Mouse (Mus musculus) naive thymus-derived CD4-positive, alpha-beta T cell, adult 2 months (primary cell): ENCODE measurements around the gene Baiap2l1.
"Not testable (repeated sequence)": the region's sequence is repeated elsewhere in the genome, so short reads cannot be mapped to it uniquely, and the experiment has no call there.

Source experiments
- DNase-seq: peaks from one replicate; pipeline ENCODE4 v3.0.0-alpha.2; 2011; ENCODE audit warnings: low read depth

The Baiap2l1 gene

DNA sequence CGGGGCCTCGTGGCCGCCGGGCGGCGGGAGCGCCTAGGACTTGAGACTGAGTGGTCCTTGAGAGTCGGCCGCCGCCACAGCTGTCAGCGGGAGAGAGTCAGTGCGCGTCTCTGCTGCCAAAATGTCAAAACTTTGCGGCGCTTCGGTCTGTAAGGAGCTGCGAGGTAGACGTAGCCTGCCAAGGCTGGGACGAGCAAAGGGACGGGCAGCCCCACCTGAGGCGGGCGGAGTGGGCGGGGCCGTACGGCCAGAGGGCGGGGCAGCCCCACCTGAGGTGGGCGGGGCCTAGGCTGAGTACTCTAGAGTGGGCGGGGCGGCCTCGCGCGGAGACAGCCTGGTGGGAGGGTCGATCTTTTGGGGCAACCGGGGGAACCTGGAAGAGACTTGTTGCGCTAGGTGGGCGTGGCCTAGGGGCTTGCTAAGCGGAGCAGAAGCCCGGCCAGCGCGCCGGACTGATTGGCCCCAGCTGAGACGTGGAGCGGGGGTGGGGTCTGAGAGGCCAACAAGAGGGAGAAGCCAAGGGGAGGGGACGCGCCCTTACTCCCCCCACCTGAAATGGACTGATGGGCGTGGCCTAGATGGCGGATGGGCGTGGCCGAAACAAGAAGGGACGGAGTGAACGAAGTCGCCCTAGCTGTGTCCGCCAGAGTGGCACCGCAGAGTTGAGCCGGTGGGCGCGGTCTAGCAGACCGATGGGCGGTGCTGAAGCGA, at the start of gene Baiap2l1:
TSS of gene Baiap2l1 (minus strand) at position 232 of the 711 bp plus-strand sequence.
- DNase-seq = peak; percentile 63

- DNase-seq = no peak
These were observed 48.3 kb upstream of the Baiap2l1 start for GRCm38 (mm10) chr5:144406256-144406655.

DNA sequence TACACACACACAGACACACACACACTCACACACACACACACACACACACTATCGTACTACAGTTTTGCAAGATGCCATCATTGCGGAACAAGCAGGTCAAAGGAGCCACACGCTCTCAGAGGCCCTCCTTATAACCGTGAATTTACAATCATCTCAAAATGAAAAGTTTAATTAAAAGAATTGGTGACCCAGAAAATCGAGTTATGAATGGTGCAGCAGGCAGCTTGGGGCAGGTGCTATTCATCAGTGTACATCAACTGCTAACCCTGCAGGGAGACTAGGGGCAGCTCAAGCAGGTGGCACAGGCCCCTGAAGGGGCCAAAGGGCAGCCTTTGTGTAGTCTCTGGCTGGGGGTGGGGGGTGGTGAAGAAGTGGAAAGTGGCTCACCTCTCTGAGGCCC, 42.9 kb upstream of the Baiap2l1 start:
- DNase-seq = no peak

- DNase-seq = no peak
These were observed 39.7 kb upstream of the Baiap2l1 start for GRCm38 (mm10) chr5:144397566-144397965.

DNA sequence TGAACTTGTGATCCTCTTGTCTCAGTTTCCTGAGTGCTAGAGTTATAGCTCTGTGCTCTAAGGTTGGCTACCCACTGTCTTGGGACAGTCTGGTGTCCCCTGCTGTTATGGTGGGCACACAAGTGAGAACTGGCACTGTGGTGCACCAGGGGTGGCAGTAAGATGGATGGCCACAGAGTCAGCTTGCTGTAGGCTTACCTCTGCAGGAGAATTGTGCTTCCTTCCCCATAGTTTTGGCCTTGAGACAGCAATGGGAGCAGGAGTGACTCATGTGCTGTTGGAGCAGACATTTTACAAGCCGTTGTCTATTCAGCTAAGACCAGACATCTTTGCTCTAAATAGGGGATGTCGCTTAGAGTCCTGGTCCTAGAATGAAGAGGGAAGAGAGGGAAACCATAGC, 36.2 kb upstream of the Baiap2l1 start:
- no peak for DNase-seq

GRCm38 (mm10) chr5:144387851-144388250, 29.9 kb upstream of the Baiap2l1 start:
- DNase-seq = peak; percentile 26

DNA sequence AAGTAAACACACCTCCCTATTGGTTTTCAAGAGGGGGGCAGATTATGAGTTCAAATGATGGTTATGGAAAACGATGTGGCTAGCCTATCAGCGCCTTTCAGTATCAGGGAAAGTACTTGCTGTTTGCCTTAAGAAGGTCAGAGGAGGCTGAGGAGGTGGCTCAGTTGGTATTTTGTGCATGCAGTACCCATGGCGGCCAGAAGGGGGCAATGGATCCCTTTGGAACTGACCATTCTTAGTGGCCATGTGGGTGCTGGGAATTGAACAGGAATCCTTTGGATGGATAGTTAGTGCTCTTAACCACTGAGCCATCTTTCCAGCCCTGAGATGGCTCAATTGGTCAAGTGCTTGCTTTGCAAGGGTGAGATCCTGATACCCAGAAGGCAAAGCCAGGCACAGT, 26.0 kb upstream of the Baiap2l1 start:
- DNase-seq = peak; percentile 10

DNA sequence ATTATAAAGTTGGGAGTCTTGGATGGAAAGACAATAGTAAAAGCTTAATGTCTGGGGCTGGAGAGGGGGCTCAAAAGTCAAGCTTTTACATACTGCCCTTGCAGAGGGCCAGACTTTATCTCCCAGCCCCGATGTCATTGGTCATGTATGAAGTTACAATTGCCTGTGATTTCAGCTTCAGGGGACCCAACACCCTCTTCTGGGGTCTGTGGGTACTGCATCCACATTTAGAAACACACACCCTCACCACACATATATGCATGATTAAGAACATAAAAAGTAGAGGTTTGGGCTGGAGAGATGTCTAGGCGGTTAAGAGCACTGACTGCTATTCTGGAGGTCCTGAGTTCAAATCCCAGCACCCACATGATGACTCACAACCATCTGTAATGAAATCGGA, 23.9 kb upstream of the Baiap2l1 start:
- peak; percentile 18 for DNase-seq

DNA sequence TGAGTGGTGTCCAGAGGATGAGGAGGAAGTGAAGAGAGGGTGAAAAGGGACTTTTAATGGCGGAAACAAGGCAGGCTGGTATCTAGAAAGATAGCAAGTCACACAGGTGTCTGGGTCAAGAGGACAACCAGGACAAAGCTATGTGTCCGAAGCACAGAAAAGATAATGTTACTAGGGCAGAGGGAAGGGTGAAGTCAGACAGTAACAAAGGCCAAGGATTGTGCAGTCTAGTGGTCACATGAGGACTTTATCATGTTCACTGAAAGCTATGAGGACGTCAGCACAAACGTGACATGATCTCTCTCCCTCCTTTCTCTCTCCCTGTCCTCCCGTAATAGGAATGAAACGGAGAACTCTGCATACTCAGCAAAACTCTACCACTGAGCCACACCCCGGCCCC, 22.8 kb upstream of the Baiap2l1 start:
- no peak for DNase-seq

DNA sequence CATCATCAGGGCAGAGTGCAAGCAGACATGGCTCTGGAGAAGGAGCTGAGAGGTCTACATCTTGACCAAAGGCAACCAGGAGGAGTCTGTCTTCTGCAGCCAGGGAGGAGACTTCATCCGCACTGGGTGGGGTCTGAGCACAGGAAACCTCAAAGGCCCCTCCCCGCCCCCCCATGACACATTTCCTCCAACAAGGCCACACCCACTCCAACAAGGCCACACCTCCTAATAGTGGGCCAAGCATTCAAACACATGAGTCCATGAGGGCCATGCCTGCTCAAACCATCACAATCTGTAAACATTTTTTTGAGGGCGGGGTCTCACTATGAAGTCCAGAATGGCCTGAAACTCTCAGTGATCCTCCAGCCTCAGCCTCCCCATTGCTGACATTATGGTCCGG, 21.5 kb upstream of the Baiap2l1 start:
- DNase-seq = no peak

DNA sequence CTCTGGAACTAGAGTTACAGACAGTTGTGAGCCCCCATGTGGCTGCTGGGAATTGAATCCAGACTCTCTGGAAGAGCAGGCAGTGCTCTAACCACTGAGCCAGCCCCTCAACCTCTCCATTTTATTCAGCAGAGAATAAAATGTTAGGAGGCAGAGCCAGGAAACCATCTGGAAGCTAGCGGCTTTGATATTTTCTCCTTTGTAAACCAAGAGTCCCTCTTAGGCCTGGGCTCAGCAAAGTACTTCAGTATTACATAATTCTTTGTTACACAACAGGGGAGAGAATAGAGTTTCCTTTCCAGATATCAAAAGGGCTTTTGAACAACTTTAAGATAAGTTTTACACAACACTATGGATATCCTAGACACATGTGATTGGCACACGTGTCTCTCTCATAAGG, 15.0 kb upstream of the Baiap2l1 start:
- DNase-seq = no peak

GRCm38 (mm10) chr5:144372177-144372576, 14.3 kb upstream of the Baiap2l1 start:
- DNase-seq = no peak

- DNase-seq = no peak
These were observed 13.1 kb upstream of the Baiap2l1 start for GRCm38 (mm10) chr5:144370986-144371385.

DNA sequence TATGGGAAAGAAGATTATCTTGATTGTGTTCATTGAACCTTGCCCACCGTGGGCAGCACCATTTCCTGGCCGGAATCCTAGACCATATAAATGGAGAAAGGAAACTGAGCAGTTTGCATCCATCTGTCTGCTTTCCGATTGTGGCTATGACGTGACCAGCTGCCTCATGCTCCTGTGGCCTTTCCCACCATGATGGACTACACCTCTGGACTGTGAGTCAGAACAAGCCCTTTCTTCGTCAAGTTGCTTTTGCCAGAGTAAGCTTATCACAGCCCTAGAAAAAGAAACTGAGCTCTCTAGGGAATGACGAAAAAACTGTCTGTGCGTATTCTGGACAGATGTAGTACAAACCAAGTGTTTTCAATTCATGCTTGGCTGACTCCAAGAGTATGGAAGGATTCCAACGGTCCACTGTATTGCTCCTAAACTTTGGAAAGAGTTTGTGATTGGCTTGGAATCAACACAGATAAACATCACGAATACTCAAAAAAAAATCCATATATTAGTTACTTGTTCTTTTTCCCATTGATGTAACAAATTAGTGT, 10.8 kb upstream of the Baiap2l1 start:
- DNase-seq = no peak

DNA sequence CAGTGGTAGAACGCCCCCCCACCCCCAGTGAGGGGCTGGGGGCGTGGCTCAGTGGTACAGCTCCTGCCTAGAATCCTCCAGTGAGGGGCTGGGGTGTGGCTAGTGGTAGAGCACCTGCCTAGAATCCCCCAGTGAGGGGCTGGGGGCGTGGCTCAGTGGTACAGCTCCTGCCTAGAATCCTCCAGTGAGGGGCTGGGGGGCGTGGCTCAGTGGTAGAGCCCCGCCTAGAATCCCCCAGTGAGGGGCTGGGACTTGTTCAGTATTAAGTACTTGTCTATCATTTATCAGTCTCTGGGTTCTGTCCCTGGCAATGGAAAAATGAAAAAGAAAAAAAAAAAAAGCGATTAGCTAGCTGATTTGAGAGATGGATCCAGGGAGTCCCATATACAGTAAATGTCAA, 8.6 kb upstream of the Baiap2l1 start:
- not testable (repeated sequence) for DNase-seq

DNA sequence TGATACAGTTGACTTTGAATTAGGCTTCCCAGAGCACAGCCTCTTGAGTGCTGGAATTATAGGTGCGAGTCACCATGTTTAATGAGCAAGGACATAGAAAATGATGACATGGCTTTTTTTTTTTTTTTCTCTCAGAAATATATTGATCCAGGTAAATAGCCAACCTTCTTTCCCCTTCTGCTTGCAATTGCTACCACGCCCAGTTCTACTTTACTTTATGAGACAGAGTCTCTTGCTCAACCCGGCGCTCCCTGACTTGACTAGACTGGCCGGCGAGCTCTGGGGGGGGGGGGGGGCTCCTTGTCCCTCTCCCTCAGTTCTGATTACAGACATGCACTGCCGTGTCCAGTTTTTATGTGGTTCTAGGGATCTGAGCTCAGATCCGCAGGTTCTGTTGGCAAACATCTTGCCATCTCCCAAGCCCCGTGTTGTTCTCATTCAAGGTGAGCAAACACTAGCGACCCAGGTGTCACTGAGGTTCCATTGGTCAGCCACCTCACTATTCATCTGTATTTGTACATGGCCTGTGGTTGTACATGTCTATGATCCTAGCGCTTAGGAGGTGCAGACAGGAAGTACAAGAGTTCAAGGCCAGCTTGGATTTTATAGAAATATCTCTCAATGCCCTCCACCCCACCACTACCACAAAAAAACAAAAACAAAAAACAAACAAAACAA, 6.9 kb upstream of the Baiap2l1 start:
- no peak for DNase-seq

GRCm38 (mm10) chr5:144360346-144360745, 2.4 kb upstream of the Baiap2l1 start:
- no peak for DNase-seq

DNA sequence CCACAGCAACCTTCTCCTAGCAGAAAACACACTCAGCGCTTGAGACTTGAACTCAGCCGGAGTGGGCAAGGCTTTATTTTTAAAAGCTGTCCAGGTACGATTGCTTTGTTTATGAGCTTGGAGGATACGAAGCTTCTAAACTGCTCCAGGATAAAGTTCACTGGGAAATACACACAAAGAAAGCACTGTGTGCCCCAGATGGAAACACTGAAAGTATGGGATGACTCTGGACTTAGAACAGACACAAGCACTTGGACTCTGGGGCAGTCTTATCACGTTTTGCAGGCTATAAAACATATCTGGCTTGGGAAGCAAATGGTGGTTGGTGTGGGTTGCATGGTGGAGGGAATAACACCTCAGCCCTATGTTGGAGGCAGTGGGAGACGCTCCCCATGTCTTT, 2.0 kb upstream of the Baiap2l1 start:
- no peak for DNase-seq

DNA sequence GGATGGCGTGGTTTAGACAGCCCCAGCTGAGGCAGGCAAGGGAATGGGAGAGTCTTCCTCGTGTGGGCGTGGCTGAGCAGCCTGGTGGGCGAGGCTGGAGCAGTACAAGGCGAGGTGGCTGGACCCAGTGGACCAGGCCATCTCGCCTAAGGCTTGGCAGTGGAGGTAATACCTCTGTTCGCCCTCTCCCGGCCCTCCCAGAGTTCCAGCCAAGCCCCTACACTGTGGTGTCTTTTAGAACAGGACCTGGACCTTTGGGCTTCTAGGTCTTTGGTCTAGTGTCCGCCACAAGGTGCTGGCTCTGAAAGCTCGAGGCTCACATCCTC, 643 bp upstream of the Baiap2l1 start:
- DNase-seq = no peak

- peak; percentile 4 for DNase-seq
These were observed 396 bp downstream of the Baiap2l1 start for GRCm38 (mm10) chr5:144357551-144357880.

GRCm38 (mm10) chr5:144356776-144357455, 996 bp downstream of the Baiap2l1 start:
- peak; percentile 6 for DNase-seq

GRCm38 (mm10) chr5:144352250-144353047, 5.5 kb downstream of the Baiap2l1 start:
- no peak for DNase-seq
